Mouse (Mus musculus): ENCODE results near the gene Riiad1. TPM values are rescaled to one million over a fixed set of nuclear protein-coding genes. Genes with fewer than 3 reads are reported as not detected.

The Riiad1 gene
- polyA plus RNA-seq, 1 experiment from 2014 or later, result 19.2 TPM

- Histone ChIP-seq H3K9ac (ENCODE audit: low read length) (peak overlapping the region; percentile 2; the same call in 1 of the 2 replicates), H3K4me3 (ENCODE audit: low read depth, low read length) (peak overlapping the region; percentile 22), H3K27ac (ENCODE audit: low read depth, low read length) (peak overlapping the region; percentile 1; the same call in 1 of the 2 replicates), H3K27me3 (replicated peaks; ENCODE audit: control insufficient read depth, insufficient read depth, low read length) (no peaks in the 10 kb centered on the region), H3K4me1 (ENCODE audit: control insufficient read depth, insufficient read depth, low read length) (peaks cover 24% of the 10 kb centered on the region), H3K9me3 (replicated peaks; ENCODE audit: control insufficient read depth, low read length) (no peaks in the 10 kb centered on the region), H3K36me3 (ENCODE audit: control insufficient read depth, insufficient read depth, low read length) (no peaks in the 10 kb centered on the region), H3K4me2 (ENCODE audit: low read length) (peak overlapping the region; percentile 54)
- peak; percentile 72 for ATAC-seq
- WGBS, result 11% methylated on average over 28 of the region's 28 CpGs
- peak; percentile 73 for DNase-seq (ENCODE audit: low spot score)
Measured at GRCm38 (mm10) chr3:94472447-94473114, 7.6 kb downstream of the Riiad1 start.

DNA sequence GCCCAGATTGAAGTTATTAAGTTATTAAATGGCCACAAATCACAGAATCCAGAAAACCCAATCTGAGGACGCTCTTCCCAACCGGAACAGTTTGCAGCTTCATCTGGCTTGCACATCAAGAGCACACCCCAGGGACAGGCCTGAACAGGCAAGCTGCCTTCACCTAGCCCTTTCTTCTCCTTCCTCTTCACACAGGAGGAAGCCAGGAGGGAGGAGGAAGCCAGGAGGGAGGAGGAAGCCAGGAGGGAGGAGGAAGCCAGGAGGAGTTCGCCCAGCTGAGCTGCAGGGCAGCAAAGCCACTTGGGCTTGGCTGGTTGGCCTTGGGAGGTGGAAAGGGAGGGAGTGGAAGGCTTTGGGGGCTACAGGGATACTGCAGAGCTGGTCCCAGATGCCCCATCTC is 11.2 kb downstream of the Riiad1 start:
- no peaks in the 10 kb centered on the region for H3K27me3 ChIP-seq (replicated peaks; ENCODE audit: control insufficient read depth, insufficient read depth, low read length)
- H3K9me3 ChIP-seq (replicated peaks; ENCODE audit: control insufficient read depth, low read length), result no peaks in the 10 kb centered on the region
- no peak overlapping the region for H3K27ac ChIP-seq (ENCODE audit: low read depth, low read length)
- ATAC-seq, result no peak
- H3K4me2 ChIP-seq (ENCODE audit: low read length), result no peak overlapping the region
- H3K4me1 ChIP-seq (ENCODE audit: control insufficient read depth, insufficient read depth, low read length), result peaks cover 36% of the 10 kb centered on the region
- 49% methylated on average over 3 of the region's 3 CpGs for WGBS
- H3K4me3 ChIP-seq (ENCODE audit: low read depth, low read length), result no peak overlapping the region
- DNase-seq (ENCODE audit: low spot score), result no peak
- H3K36me3 ChIP-seq (ENCODE audit: control insufficient read depth, insufficient read depth, low read length), result no peaks in the 10 kb centered on the region
- no peak overlapping the region for H3K9ac ChIP-seq (ENCODE audit: low read length)

DNA sequence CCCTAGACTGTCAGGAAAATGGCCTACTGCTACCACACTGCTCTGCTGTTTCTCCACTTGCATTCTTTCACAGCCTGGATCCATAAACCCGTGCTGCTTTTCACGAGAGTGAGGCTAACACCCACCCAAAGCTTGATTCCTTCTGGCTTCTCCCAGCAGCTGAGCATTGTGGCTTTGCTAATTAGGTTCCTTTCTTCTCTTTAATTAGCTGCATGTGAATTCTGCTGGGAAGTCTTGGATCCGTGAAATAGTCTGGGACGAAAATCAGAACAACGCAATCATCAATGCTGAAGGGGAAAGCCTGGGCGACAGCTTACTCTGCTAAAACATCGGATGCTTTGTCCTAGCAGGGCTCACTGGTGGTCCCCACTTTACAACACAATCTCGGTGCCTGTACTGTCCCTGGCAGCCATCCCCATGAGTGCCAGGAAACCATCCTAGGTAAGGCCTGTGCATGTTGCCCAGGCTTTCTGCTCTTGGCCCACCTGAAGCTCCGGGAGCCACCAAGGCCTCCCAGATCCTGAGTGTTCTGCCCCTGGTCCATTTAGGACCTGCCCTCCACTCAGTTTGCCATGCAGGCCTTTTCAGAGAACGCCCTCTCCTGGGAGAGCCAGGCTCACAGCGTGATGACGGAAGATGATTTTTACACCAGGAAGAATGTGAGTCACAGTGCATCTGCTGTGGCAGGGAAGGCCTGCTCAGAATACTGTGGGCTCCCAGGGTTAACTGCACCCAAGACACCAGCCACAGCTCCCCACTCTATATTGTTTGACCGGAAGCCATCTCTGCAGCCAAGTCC is 14.3 kb downstream of the Riiad1 start:
- H3K4me1 ChIP-seq (ENCODE audit: control insufficient read depth, insufficient read depth, low read length), result peaks cover 25% of the 10 kb centered on the region
- DNase-seq (ENCODE audit: low spot score) (peak; percentile 90), ATAC-seq (peak; percentile 78)
- H3K9me3 ChIP-seq (replicated peaks; ENCODE audit: control insufficient read depth, low read length), result no peaks in the 10 kb centered on the region
- 19% methylated on average over 13 of the region's 13 CpGs for WGBS
- no peak overlapping the region for H3K4me2 ChIP-seq (ENCODE audit: low read length)
- H3K27ac ChIP-seq (ENCODE audit: low read depth, low read length), result peak overlapping the region; percentile 94
- peak overlapping the region; percentile 54 for H3K9ac ChIP-seq (ENCODE audit: low read length)
- no peak overlapping the region for H3K4me3 ChIP-seq (ENCODE audit: low read depth, low read length)
- no peaks in the 10 kb centered on the region for H3K27me3 ChIP-seq (replicated peaks; ENCODE audit: control insufficient read depth, insufficient read depth, low read length)
- no peaks in the 10 kb centered on the region for H3K36me3 ChIP-seq (ENCODE audit: control insufficient read depth, insufficient read depth, low read length)

DNA sequence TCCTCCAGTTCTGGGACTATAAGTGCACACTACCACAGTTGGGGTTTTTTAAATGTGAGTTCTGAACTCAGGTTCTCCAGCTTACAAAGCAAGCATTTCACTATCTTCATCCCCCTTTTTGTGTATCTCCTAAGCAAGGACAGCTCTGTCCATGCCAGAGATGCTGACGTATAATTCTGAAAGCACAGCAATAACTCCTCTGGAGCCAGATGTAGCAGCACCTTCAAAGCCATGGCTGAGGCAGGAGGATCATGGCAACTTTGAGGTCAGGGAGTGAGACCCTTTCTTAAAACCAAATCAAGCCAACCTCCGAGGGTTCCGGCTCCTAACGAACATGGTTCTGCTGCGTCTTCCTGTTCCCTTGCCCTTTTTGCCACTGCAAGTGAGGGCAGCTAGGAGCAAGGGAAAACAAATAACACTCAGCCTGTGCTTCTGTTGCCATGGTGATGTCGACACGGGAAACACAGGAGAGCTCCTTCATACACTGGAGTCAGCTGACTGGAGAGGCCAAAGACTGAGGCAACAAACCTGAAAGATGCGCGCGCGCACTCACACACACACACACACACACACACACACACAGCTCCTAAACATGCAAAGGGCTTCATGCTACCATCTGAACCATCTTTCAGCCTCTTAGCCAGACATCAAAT is 16.1 kb downstream of the Riiad1 start:
- ATAC-seq (peak; percentile 69), DNase-seq (ENCODE audit: low spot score) (peak; percentile 86)
- H3K27me3 ChIP-seq (replicated peaks; ENCODE audit: control insufficient read depth, insufficient read depth, low read length), result no peaks in the 10 kb centered on the region
- peaks cover 25% of the 10 kb centered on the region for H3K4me1 ChIP-seq (ENCODE audit: control insufficient read depth, insufficient read depth, low read length)
- H3K27ac ChIP-seq (ENCODE audit: low read depth, low read length), result peak overlapping the region; percentile 94
- WGBS, result 32% methylated on average over 10 of the region's 11 CpGs
- H3K9ac ChIP-seq (ENCODE audit: low read length), result 0 out of 2 replicates have a peak overlapping the region, but pooled peaks have one; percentile 4
- H3K4me3 ChIP-seq (ENCODE audit: low read depth, low read length), result no peak overlapping the region
- H3K9me3 ChIP-seq (replicated peaks; ENCODE audit: control insufficient read depth, low read length), result no peaks in the 10 kb centered on the region
- no peaks in the 10 kb centered on the region for H3K36me3 ChIP-seq (ENCODE audit: control insufficient read depth, insufficient read depth, low read length)
- H3K4me2 ChIP-seq (ENCODE audit: low read length), result peak overlapping the region; percentile 19

DNA sequence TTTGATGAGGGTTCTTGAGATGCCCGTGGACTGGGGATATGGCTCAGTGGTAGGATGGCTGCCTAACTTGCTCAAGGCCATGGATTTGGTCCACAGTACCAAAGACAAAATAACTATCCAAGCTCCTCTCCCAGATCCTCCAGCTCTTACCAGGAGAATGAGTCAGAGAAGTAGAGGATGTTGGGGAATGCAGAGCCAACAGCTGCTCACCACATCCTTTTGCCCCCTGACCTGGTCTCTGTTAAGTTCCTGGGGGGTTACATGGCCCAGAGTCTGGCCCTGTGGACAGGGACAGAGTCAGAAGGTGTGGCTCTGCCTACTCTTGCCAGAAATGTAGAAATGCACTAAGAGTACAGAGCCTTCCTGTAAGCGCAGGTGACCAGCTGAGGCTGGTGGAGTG is 20.3 kb downstream of the Riiad1 start:
- Histone ChIP-seq H3K4me3 (ENCODE audit: low read depth, low read length) (no peak overlapping the region), H3K27me3 (replicated peaks; ENCODE audit: control insufficient read depth, insufficient read depth, low read length) (no peaks in the 10 kb centered on the region), H3K27ac (ENCODE audit: low read depth, low read length) (no peak overlapping the region), H3K36me3 (ENCODE audit: control insufficient read depth, insufficient read depth, low read length) (no peaks in the 10 kb centered on the region), H3K4me1 (ENCODE audit: control insufficient read depth, insufficient read depth, low read length) (peaks cover 12% of the 10 kb centered on the region), H3K4me2 (ENCODE audit: low read length) (no peak overlapping the region), H3K9ac (ENCODE audit: low read length) (no peak overlapping the region), H3K9me3 (replicated peaks; ENCODE audit: control insufficient read depth, low read length) (no peaks in the 10 kb centered on the region)
- DNase-seq (ENCODE audit: low spot score) (no peak), ATAC-seq (no peak)
- WGBS, result 93% methylated on average over 2 of the region's 2 CpGs

DNA sequence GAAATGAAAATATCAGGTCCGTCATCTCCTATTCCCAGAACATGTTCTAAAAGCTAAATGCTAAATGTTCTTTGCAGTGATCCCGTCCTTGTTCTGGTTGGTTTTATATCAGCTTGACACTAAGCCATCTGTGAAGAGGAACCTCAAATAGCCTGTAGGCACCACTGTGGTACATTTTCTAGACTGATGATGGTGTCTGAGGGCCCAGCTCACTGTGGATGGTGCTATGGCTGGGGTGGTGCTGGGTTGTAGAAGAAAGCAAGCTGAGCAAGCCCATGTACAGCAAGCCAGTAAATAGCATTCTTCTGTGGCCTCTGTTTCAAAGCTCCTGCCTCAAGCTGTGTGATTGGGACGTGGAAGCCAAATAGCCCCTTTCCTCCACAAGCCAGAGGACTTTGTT is 23.1 kb downstream of the Riiad1 start:
- 87% methylated on average over 3 of the region's 3 CpGs for WGBS
- no peaks in the 10 kb centered on the region; the same call in 1 of the 2 replicates for H3K4me1 ChIP-seq (ENCODE audit: control insufficient read depth, insufficient read depth, low read length)
- H3K4me2 ChIP-seq (ENCODE audit: low read length), result peak overlapping the region; percentile 47; the same call in 1 of the 2 replicates
- H3K36me3 ChIP-seq (ENCODE audit: control insufficient read depth, insufficient read depth, low read length), result no peaks in the 10 kb centered on the region
- H3K27me3 ChIP-seq (replicated peaks; ENCODE audit: control insufficient read depth, insufficient read depth, low read length), result no peaks in the 10 kb centered on the region
- H3K27ac ChIP-seq (ENCODE audit: low read depth, low read length), result peak overlapping the region; percentile 39; the same call in 1 of the 2 replicates
- no peaks in the 10 kb centered on the region for H3K9me3 ChIP-seq (replicated peaks; ENCODE audit: control insufficient read depth, low read length)
- DNase-seq (ENCODE audit: low spot score), result no peak
- 0 out of 2 replicates have a peak, but pooled peaks have one; percentile 28 for ATAC-seq
- H3K9ac ChIP-seq (ENCODE audit: low read length), result peak overlapping the region; percentile 25; the same call in 1 of the 2 replicates
- 0 out of 2 replicates have a peak overlapping the region, but pooled peaks have one; percentile 24 for H3K4me3 ChIP-seq (ENCODE audit: low read depth, low read length)

- Histone ChIP-seq H3K27me3 (replicated peaks; ENCODE audit: control insufficient read depth, insufficient read depth, low read length) (no peaks in the 10 kb centered on the region), H3K4me3 (ENCODE audit: low read depth, low read length) (peak overlapping the region; percentile 24), H3K27ac (ENCODE audit: low read depth, low read length) (no peak overlapping the region), H3K9ac (ENCODE audit: low read length) (peak overlapping the region; percentile 14; the same call in 1 of the 2 replicates), H3K4me2 (ENCODE audit: low read length) (peak overlapping the region; percentile 47), H3K9me3 (replicated peaks; ENCODE audit: control insufficient read depth, low read length) (no peaks in the 10 kb centered on the region), H3K36me3 (ENCODE audit: control insufficient read depth, insufficient read depth, low read length) (no peaks in the 10 kb centered on the region), H3K4me1 (ENCODE audit: control insufficient read depth, insufficient read depth, low read length) (no peaks in the 10 kb centered on the region; the same call in 1 of the 2 replicates)
- peak; percentile 98 for DNase-seq (ENCODE audit: low spot score)
- 2% methylated on average over 12 of the region's 12 CpGs for whole genome bisulfite sequencing
- ATAC-seq, result peak; percentile 94
Measured at GRCm38 (mm10) chr3:94456529-94457000, 23.6 kb downstream of the Riiad1 start.

DNA sequence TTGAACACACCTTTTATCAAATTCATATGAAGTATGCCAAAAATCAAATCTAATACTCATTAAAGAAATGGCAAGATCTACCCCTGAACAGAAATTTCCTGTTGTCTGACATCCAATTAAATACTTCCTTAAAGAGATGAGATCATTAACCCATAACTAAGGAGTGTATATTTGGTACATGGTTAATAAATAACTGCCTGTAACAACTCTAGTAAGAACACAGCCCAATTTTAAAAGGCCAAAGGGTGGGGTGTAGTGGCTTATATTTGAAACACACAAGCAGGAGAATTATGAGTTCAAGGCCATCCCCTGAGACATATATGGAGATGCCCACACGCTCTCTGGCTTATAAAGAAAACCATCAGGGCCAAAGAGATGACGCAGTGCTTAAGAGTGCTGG is 30.8 kb downstream of the Riiad1 start:
- 87% methylated on average over 2 of the region's 2 CpGs for WGBS
- H3K36me3 ChIP-seq (ENCODE audit: control insufficient read depth, insufficient read depth, low read length), result peaks cover 53% of the 10 kb centered on the region
- no peaks in the 10 kb centered on the region for H3K9me3 ChIP-seq (replicated peaks; ENCODE audit: control insufficient read depth, low read length)
- DNase-seq (ENCODE audit: low spot score) (no peak), ATAC-seq (no peak)
- H3K4me1 ChIP-seq (ENCODE audit: control insufficient read depth, insufficient read depth, low read length), result no peaks in the 10 kb centered on the region; the same call in 1 of the 2 replicates
- H3K9ac ChIP-seq (ENCODE audit: low read length), result no peak overlapping the region
- H3K27me3 ChIP-seq (replicated peaks; ENCODE audit: control insufficient read depth, insufficient read depth, low read length), result no peaks in the 10 kb centered on the region
- H3K27ac ChIP-seq (ENCODE audit: low read depth, low read length), result no peak overlapping the region
- no peak overlapping the region for H3K4me3 ChIP-seq (ENCODE audit: low read depth, low read length)
- no peak overlapping the region for H3K4me2 ChIP-seq (ENCODE audit: low read length)

Data from forebrain, embryonic 14.5 days (tissue).